Mouse (Mus musculus): ENCODE measurements around the gene Gm21954. TPM values are rescaled to one million over a fixed set of nuclear protein-coding genes. Genes with fewer than 3 reads are reported as not detected.

Gene Gm21954
- total RNA-seq, 2 experiments from 2014 or later = not detected

- DNase-seq = peak; percentile 83 to 87
Observed at GRCm38 (mm10) chr3:55461685-55462655, 10.0 kb downstream of the Gm21954 start.

DNA sequence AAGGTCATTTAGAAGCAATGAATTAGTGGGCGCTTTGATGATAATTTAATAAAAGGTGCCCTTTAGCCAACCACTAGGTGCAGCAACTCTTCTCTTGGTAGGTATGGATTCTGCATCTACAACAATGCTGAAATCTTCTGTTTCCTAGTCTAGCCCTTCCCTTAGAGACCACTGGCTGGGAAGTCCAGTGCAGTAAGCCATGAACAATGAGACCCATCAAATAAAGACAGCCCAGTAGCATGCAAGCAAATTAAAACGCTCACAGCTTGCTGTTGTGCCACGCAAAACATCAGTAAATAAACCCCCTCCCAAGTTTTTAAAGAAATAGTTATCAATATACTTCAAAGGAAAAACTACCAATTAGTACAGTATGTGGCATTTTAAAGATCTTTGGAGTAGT is 10.9 kb downstream of the Gm21954 start:
- no peak for DNase-seq

DNA sequence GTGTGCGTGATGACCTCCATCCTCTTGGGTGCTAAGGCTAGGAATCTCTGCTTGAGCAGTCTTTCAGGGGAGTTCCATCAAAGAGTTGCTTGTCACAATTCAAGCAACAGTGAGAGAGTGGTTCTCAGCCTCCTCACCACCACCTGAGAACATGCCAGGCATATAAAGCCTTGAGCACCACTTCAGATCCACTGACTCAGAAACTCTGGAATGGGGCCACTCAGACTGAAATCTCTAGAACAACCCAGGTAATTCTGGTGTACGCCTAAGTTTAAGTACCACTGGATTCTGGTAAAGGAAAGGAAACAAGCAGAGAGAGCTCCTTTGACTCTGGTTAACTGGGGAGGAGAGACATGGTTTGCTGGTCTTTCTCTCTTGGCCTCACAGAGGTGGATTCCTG is 19.5 kb downstream of the Gm21954 start:
- no peak for DNase-seq

GRCm38 (mm10) chr3:55451877-55452276 is 20.1 kb downstream of the Gm21954 start:
- no peak for DNase-seq

DNA sequence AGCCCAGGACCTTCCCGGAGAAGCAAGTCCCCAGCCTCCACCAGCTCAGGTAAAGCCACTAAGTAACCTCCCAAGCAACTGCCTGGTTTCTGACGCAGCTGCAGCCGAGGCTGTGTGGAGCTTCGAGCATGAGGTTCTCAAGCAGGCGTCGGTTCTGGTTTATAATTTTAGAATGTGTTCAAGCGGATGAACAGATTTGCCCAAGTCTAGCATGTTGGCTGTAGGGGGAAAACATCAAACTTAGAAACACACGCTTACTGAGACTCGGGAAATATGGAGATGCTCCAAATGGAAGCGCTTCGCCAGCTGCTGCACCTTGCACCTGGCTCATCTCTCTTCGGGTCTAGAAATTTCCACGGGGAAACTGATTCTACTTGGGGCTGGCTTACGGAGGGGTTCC is 21.0 kb downstream of the Gm21954 start:
- no peak for DNase-seq

GRCm38 (mm10) chr3:55449148-55449547 is 22.9 kb downstream of the Gm21954 start:
- no peak for DNase-seq

DNA sequence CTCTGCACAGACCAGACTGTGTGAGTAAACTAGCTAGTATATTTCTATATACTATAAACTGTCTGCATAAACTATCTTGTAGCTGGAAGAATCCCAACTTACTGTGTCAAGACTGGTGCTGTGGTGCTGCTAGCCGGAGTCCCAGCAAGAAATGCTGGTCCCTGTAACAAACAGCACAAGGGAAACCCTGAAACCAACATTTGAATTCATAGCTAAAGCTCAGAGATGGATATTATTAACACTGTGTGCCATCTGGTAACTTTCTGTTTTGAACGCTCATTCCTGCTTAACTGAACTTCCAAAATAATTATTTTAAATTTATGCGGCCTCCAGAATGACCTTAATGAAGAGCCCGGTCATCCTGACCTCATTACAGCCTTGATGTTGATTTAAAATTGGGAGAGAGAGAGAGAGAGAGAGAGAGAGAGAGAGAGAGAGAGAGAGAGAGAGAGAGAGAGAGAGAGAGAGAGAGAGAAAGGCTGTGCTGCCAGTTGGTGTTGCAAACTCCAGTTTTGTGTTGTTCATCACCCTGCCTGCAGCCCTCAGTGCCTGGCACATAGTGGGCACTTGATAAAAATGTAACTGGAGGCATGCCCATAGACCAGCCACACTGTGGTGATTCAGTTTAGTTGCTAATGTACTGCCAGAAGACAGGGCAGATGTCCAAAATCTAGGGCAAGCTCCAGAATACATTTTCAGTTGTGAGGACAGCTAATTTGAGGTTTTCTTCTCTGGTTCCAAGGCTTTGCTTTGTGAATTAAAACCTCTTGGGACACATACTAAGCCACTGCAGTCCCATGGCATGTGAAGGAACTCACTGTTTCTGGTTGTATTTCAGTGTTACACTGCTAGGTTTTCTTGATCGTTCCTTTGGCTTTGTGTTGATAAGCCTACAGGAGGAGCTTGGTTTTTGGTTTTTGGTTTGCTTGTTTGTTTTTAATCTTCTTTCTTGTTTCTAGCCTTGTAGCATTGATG is 24.2 kb downstream of the Gm21954 start:
- peak; percentile 81 to 83 for DNase-seq

DNA sequence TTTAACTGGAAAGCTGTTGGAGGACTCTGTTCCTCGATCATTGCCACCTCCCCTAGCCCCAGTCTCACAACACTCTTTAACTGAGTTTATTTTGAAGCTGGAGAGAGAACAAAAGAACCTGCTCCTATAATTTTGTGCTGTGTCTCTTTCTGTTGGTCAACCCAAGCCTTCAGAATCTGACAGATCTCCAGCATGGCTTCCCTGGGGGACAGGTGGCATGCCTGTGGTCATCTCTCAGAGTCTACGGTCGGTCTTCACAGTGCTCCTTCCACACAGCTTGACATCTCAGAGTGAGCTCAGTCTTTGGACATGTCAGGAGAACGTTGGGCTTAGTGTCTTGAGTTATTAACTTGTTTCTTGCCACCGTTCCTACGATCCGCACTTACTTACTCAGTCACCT is 25.3 kb downstream of the Gm21954 start:
- DNase-seq = no peak

GRCm38 (mm10) chr3:55443725-55444124 is 28.3 kb downstream of the Gm21954 start:
- no peak for DNase-seq

DNA sequence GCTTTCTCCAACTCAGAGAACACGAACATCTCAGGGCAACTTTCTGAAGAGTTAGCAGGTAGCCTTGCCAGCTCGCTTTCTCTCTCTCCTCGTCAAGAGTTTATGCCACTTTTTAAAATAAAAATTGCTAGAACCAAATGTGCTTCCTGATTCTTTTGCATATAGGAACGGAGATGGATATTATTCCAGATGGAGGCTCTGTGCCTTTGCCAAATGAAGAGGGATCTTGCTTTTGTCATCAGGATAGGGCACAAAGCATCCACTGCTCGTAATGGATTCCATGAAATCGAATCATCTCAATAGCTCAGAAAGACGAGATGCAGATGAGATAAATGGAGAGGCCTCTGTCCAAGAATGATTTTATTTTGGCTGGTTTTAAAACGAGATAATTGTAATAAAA is 28.7 kb downstream of the Gm21954 start:
- DNase-seq = no peak

- DNase-seq = no peak
Observed at GRCm38 (mm10) chr3:55442012-55442645, 29.9 kb downstream of the Gm21954 start.

GRCm38 (mm10) chr3:55440342-55440741 is 31.7 kb downstream of the Gm21954 start:
- no peak for DNase-seq

GRCm38 (mm10) chr3:55438824-55439446 is 33.1 kb downstream of the Gm21954 start:
- DNase-seq = no peak

- no peak for DNase-seq
Observed at GRCm38 (mm10) chr3:55434276-55434675, 37.7 kb downstream of the Gm21954 start.

- no peak for DNase-seq
Observed at GRCm38 (mm10) chr3:55431223-55431622, 40.8 kb downstream of the Gm21954 start.

DNA sequence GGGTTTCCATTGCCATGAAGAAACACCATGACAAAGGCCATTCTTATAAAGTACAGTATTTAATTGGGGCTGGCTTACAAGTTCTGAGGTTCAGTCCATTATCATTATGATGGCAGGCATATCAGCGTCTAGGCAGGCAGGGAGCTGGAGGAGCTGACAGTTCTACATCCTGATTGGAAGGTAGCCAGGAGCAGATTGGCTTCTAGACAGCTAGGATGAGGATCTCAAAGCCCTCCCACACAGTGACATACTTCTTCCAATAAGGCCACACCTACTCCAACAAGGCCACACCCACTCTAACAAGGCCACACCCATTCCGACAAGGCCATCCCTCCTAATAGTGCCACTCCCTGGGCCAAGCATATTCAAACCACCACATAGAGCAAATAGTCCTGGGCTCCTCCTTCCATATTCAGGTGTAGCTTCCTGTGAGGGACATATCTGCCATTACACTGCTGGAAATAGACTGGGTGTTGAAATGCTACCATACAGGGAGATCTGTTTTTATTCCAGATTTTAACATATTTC is 41.9 kb downstream of the Gm21954 start:
- DNase-seq = no peak

GRCm38 (mm10) chr3:55423640-55424397 is 48.2 kb downstream of the Gm21954 start:
- peak; percentile 70 to 74 for DNase-seq

- DNase-seq = no peak
Observed at GRCm38 (mm10) chr3:55420436-55421083, 51.5 kb downstream of the Gm21954 start.

- DNase-seq = no peak
Observed at GRCm38 (mm10) chr3:55419334-55419733, 52.7 kb downstream of the Gm21954 start.

- DNase-seq = no peak
Observed at GRCm38 (mm10) chr3:55418845-55419244, 53.2 kb downstream of the Gm21954 start.
